Mouse (Mus musculus) thymus, adult 2 months (tissue): ENCODE data around the gene Gna13.

Source experiments
- CTCF ChIP-seq: fragments of 200-500 bp; IDR thresholded peaks from 2 replicates; pipeline ENCODE4 v1.5.1; 2012; ENCODE audit warnings: mild to moderate bottlenecking, control low read depth, low read length, moderate library complexity, borderline replicate concordance; ENCODE audit not compliant: control insufficient read depth, poor library complexity, insufficient read depth; ENCODE audit errors: extremely low read depth
- POLR2A ChIP-seq: fragments of 200-500 bp; IDR thresholded peaks from 2 replicates; pipeline ENCODE4 v1.6.1; 2012; ENCODE audit warnings: mild to moderate bottlenecking, low read length, control low read depth, moderate library complexity; ENCODE audit not compliant: control insufficient read depth, poor library complexity, insufficient read depth; ENCODE audit errors: extremely low read depth

- no peak for TF ChIP-seq POLR2A
- no peak for TF ChIP-seq CTCF
Observed at GRCm38 (mm10) chr11:109422263-109422662, 59.6 kb downstream of the Gna13 start.
